Mouse (Mus musculus): ENCODE measurements at regions not wholly inside any gene's neighbourhood (a gene's known extent, or its start where the extent isn't known, plus 50 kb on each side); places are given as distances from the start of the nearest gene placed in this dataset.

DNA sequence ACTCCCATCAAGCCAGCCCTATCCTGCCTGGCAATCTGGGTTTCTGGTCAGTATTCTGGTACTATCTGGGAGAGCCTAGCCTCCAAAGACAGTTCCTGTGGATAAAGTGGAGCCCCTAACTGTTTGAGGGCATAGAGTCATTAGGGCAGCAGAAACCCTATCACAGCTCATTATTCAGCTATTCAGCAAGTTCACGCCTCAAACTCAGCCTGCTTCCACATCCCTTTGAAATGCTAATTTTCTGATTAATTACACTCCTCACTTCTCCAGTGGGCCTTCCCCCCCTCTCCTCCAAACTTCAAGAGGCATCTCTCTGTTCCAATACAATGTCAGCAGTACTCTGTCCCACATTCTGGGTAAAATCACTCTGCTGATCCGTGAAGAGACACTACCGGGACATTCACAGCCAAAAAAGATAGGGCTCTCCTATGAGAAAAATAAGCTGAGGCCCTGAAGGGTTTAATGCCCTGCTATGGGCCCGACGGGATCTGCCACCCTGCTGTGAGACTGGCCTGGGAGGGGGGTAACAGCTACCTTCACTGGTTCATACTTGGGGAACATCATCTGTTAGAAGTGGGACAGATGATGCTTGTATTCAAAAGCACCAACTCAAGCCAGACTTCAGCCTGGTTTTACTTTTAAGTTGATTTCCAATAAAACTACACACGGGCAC is 220.0 kb upstream of the Zdhhc25 start:
- H3K36me3 ChIP-seq (ENCODE audit: control insufficient read depth in 1 of 2, insufficient read depth in 2 of 2, low read length in 2 of 2): no peaks in the 10 kb centered on the region
- H3K9me3 ChIP-seq (replicated peaks; ENCODE audit: insufficient read depth, low read length): no peaks in the 10 kb centered on the region
- H3K79me2 ChIP-seq (ENCODE audit: control insufficient read depth, insufficient read depth, low read length, poor library complexity): no peaks in the 10 kb centered on the region
- no peak overlapping the region for H3K27ac ChIP-seq (ENCODE audit: control insufficient read depth, low read depth, low read length)
- no peak for DNase-seq (ENCODE audit: low read depth, low spot score)
- TF ChIP-seq GATA1 (IDR thresholded peaks at IDR 0.05; ENCODE audit: low read depth, low read length) (no peak), TAL1 (IDR thresholded peaks at IDR 0.05; ENCODE audit: low read length) (no peak), MEF2A (IDR thresholded peaks at IDR 0.05; ENCODE audit: extremely low read depth, insufficient replicate concordance, low read depth, low read length, poor library complexity, severe bottlenecking) (no peak), POLR2AphosphoS2 (IDR thresholded peaks at IDR 0.05; ENCODE audit: low read length) (no peak), KAT2A (conservative IDR thresholded peaks at IDR 0.05; ENCODE audit: low read depth, low read length) (no peak), SIN3A (IDR thresholded peaks at IDR 0.05; ENCODE audit: low read length) (no peak), ZC3H11A (IDR thresholded peaks at IDR 0.05; ENCODE audit: low read depth, low read length) (no peak), CHD2 (IDR thresholded peaks at IDR 0.05; ENCODE audit: low read length) (no peak), NELFE (IDR thresholded peaks at IDR 0.05; ENCODE audit: low read depth, low read length) (no peak), RAD21 (IDR thresholded peaks at IDR 0.05; ENCODE audit: low read depth, low read length) (no peak), POLR2AphosphoS5 (IDR thresholded peaks at IDR 0.05; ENCODE audit: borderline replicate concordance, low read depth, low read length) (no peak), ZNF384 (IDR thresholded peaks at IDR 0.05; ENCODE audit: low read depth, low read length) (no peak), UBTF (IDR thresholded peaks at IDR 0.05; ENCODE audit: borderline replicate concordance, insufficient read depth, low read depth, low read length) (no peak), MYC (IDR thresholded peaks at IDR 0.05; ENCODE audit: low read depth, low read length) (no peak), EP300 (IDR thresholded peaks at IDR 0.05; ENCODE audit: low read depth in 1 of 2, low read length in 2 of 2) (no peak), ETS1 (IDR thresholded peaks at IDR 0.05; ENCODE audit: low read depth, low read length) (no peak), TBP (IDR thresholded peaks at IDR 0.05; ENCODE audit: low read depth, low read length) (no peak)
- no peaks in the 10 kb centered on the region for H3K27me3 ChIP-seq (ENCODE audit: control insufficient read depth in 1 of 2, insufficient read depth in 2 of 2, low read length in 2 of 2)
- no peaks in the 10 kb centered on the region for H3K4me1 ChIP-seq (ENCODE audit: control insufficient read depth in 1 of 2, insufficient read depth in 2 of 2, low read length in 2 of 2)
- no peak overlapping the region for H3K4me3 ChIP-seq (ENCODE audit: control insufficient read depth in 1 of 2, insufficient read depth in 1 of 2, low read depth in 2 of 2, low read length in 2 of 2)
- no peak overlapping the region for H3K9ac ChIP-seq (ENCODE audit: control insufficient read depth, low read depth, low read length, poor library complexity, severe bottlenecking)

GRCm38 (mm10) chr15:88381419-88381818 is 218.7 kb upstream of the Zdhhc25 start:
- no peak overlapping the region for H3K4me3 ChIP-seq (ENCODE audit: control insufficient read depth in 1 of 2, insufficient read depth in 1 of 2, low read depth in 2 of 2, low read length in 2 of 2)
- H3K9ac ChIP-seq (ENCODE audit: control insufficient read depth, low read depth, low read length, poor library complexity, severe bottlenecking): no peak overlapping the region
- no peaks in the 10 kb centered on the region for H3K79me2 ChIP-seq (ENCODE audit: control insufficient read depth, insufficient read depth, low read length, poor library complexity)
- H3K9me3 ChIP-seq (replicated peaks; ENCODE audit: insufficient read depth, low read length): no peaks in the 10 kb centered on the region
- H3K27ac ChIP-seq (ENCODE audit: control insufficient read depth, low read depth, low read length): no peak overlapping the region
- no peaks in the 10 kb centered on the region for H3K36me3 ChIP-seq (ENCODE audit: control insufficient read depth in 1 of 2, insufficient read depth in 2 of 2, low read length in 2 of 2)
- no peaks in the 10 kb centered on the region for H3K4me1 ChIP-seq (ENCODE audit: control insufficient read depth in 1 of 2, insufficient read depth in 2 of 2, low read length in 2 of 2)
- no peak for DNase-seq (ENCODE audit: low read depth, low spot score)
- no peaks in the 10 kb centered on the region for H3K27me3 ChIP-seq (ENCODE audit: control insufficient read depth in 1 of 2, insufficient read depth in 2 of 2, low read length in 2 of 2)
- TF ChIP-seq MEF2A (IDR thresholded peaks at IDR 0.05; ENCODE audit: extremely low read depth, insufficient replicate concordance, low read depth, low read length, poor library complexity, severe bottlenecking): no peak
- no peak for TF ChIP-seq GATA1 (IDR thresholded peaks at IDR 0.05; ENCODE audit: low read depth, low read length)
- no peak for TF ChIP-seq MAX (IDR thresholded peaks at IDR 0.05; ENCODE audit: low read length)
- no peak for TF ChIP-seq HCFC1 (IDR thresholded peaks at IDR 0.05; ENCODE audit: low read depth, low read length)
- no peak for TF ChIP-seq ZKSCAN1 (IDR thresholded peaks at IDR 0.05; ENCODE audit: low read depth, low read length)
- no peak for TF ChIP-seq TBP (IDR thresholded peaks at IDR 0.05; ENCODE audit: low read depth, low read length)
- TF ChIP-seq CHD1 (IDR thresholded peaks at IDR 0.05; ENCODE audit: low read depth, low read length): no peak
- no peak for TF ChIP-seq GABPA (IDR thresholded peaks at IDR 0.05; ENCODE audit: low read depth, low read length)
- no peak for TF ChIP-seq USF2 (IDR thresholded peaks at IDR 0.05; ENCODE audit: borderline replicate concordance in 1 of 2, insufficient read depth in 1 of 2, low read depth in 1 of 2, low read length in 2 of 2)
